Mouse (Mus musculus) large intestine, adult 2 months (tissue): ENCODE measurements around the gene Ptk6. TPM values are rescaled to one million over a fixed set of nuclear protein-coding genes. Genes with fewer than 3 reads are reported as not detected.
"Not testable (repeated sequence)": the region's sequence is repeated elsewhere in the genome, so short reads cannot be mapped to it uniquely, and the experiment has no call there.

ENCODE experiments used
- DNase-seq: peaks from one replicate; pipeline ENCODE4 v3.0.0-alpha.2; 2012; ENCODE audit warnings: low read depth, low spot score
- WGBS: fragments of 180-500 bp; shearing (Covaris S2); methylation state at CpG from one replicate; pipeline ENCODE4 v1.1.7; 2018; 5-methylcytosine and 5-hydroxymethylcytosine counted together
- polyA plus RNA-seq: library from polyadenylated mRNA; depleted of rRNA; stranded (reverse); fragments of >200 nt; gene quantifications from 2 replicates; pipeline ENCODE4 v1.2.3, GENCODE M21; 2012

The Ptk6 gene
- polyA plus RNA-seq, 1 experiment, result 23.9 TPM

DNA sequence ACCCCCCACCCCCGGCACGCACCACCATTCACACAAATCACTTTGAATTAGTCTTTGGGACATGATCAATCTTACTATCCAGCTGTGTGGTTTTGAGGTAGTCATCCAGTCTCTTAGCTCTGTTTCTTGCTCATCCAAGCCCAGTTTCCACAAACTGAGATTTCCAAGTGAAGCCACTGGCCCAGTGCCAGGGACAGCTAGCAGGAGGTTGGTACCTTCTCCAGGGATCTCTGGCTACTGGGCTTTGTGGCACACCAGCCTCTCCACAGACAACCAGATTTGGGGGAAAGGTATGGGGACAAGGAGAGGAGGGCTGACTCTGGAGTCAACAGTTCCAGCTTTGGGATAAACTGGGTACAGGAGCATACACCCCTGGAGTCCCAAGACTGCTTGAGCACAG, 17.8 kb upstream of the Ptk6 start:
- DNase-seq, result no peak
- 50% methylated on average over 2 of the region's 2 CpGs for WGBS

DNA sequence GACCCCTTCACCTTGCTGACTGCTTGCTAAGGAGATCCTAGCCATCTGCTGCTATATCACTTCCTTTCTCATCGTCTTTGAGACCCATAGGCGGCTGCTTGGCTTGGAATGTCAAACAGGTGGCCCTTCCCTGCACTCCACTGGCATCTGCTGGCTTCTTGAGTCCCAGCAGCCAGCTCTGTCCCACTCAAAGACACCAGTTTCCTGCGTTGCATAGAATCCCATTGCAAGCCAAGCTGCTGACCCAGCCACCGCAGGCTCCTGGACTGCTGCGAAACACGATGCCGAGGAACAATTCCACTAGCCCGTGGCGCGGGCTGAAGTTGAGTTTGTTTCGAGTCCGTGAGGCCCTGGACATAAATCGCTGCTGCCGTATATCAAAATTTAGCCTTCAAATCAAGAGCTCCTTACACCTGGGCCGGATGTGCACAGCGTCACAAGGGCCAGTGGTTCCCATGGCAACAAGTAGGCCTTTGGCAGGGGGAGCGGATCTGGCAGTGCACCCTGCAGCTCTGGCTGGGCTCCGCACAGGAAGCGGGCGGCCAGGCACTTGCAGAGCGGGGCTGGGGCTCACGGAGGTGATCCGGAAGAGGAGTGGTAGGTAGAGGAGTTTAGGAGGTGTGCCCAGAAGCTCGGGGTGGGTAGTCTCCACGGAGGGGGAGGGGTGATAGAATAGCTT, 17.1 kb upstream of the Ptk6 start, which contains the start of gene Fndc11:
Gene Fndc11, plus strand, starts transcription at position 476 of the 679 bp plus-strand sequence.
- no peak for DNase-seq
- 2% methylated on average over 25 of the region's 25 CpGs for WGBS

DNA sequence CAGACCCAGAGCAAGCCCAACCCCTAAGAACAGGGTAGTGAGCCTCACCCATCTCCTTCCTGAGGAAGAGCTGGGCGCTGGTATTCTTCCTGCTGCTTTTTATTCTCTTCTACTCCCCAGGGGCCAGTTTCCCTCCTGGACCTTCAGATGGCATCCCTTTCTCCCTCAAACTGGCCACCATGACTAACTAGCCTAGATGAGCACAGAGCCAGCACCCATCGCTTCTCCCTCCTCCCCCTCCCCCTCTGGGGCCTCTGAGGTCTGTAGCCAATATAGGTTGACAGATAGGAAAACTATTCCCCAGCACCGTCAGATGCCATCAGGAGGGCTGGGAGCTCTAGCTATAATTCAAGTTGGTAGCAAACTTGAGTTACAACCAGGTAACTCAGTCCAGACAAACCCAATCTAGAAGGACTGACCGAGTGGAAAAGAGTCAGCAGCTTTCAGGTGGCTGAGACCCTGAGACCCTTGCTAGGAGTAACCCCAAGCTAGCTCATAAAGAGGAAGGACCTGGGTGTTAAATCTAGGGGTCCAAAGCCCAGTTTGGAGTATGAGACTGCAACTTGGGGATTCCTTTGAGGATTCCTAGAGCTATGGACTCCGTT, 16.4 kb upstream of the Ptk6 start:
- DNase-seq, result no peak
- 71% methylated on average over 5 of the region's 5 CpGs for WGBS

DNA sequence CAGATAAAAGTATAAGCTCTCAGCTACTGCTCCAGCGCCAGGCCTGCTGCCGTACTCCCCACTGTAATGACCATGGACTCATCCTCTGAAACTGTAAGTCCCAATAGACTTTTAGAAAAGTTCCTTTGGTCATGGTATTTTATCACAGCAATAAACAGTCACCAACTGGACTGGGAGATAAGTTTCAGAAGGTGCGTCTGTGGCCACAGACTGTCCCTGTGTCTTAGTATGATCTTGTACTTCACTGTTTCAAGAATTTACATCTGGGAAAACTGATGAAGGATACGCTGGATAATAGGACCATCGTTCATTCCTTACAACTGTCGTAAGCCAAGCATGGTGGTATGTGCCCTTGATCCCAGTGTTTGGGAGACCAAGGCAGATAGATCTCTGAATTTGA, 13.4 kb upstream of the Ptk6 start:
- WGBS, result 88% methylated on average over 6 of the region's 6 CpGs
- DNase-seq, result no peak

DNA sequence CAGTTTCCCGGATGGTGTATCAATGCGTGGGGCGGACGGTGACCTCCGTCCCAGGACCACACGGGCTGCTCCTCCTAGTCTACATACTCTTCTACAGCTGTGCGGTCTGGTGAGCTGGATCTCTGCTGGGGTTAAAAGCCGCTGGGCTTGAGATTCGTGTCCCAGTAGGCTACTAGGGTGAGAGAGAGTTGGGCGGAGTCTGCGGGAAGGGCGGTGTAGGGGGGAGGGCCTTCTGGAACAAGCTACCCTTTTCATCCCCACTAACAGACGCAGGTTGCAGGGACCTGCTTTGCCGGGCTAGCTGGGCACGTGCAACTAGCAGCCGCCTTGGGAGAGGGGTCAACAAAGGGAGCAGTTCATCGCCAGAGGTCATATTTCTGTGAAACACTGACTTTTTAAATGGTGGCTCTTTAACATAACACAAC, 10.4 kb upstream of the Ptk6 start, which contains the start of gene Srms:
Gene Srms, minus strand, starts transcription at position 165 of the 425 bp plus-strand sequence.
- under 1% methylated on average over 17 of the region's 17 CpGs for WGBS
- DNase-seq, result no peak

DNA sequence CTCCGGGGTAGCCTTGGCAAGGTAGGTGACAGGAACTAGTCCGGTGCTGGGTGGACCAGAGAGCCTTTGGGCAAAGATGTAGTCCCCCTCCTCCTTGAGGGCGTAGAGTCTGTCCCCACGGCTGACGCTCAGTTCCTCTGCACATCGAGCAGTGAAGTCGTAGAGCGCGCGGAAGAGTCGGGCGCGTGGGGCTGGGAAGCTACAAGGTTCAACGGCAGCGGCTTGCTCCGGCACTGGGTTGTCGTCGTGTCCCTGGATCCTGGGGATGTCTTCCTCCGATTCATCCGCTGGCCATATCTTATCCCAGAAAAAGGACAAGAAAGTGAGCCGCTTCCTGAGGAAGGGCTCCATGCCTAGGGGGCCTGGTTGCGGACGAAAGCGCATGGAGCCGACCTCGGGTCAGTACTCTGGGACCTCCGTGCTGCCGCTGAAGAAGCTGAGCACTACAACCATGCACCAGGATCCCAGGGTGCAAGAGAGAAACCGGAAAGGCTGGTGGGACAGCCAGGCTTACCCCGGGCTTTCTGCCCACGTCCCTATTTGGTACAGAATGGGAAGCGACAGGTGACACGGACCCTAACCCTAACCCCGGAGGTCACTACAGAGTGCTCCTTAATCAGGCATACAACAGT, 9.9 kb upstream of the Ptk6 start:
- no peak for DNase-seq
- 3% methylated on average over 34 of the region's 34 CpGs for WGBS

DNA sequence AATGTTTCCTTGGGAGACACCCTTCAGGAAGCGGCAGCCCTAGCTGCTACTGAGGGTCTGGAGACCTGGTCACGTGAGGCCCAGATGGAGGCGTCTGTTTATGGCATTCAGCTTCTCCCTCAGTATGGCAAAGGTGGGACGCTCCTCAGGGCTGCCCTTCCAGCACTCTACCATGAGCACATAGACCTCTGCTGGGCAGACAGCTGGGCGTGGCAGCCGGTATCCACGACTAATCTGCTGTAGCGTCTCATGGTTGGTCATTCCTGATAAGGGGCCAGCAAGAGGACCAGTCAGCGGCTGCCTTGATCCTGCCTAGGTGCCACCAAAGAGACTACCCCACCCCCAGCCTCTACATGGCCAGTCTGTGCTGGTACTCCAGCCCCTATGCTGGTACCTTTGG, 3.5 kb upstream of the Ptk6 start:
- DNase-seq, result no peak
- WGBS, result 37% methylated on average over 9 of the region's 9 CpGs

DNA sequence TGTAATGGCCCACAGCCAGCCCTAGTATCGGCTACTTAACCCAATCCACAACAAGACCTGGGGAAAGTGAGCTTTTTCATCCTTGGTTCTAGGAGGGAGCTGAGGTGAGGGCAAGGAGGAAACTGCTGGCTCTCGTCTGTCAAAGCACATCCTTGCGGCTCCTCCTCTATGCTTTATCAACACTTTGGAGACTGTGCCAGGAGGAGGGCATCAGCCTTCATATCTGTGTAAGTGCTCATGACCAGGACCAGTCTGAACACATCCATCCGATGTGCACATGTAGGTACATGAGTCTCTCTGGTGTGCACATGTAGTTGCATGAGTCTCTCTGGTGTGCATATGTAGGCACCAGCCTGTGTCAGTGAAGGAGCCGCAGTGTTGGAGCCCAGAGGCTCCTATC, 3.1 kb upstream of the Ptk6 start:
- DNase-seq, result no peak
- 84% methylated on average over 5 of the region's 5 CpGs for WGBS

DNA sequence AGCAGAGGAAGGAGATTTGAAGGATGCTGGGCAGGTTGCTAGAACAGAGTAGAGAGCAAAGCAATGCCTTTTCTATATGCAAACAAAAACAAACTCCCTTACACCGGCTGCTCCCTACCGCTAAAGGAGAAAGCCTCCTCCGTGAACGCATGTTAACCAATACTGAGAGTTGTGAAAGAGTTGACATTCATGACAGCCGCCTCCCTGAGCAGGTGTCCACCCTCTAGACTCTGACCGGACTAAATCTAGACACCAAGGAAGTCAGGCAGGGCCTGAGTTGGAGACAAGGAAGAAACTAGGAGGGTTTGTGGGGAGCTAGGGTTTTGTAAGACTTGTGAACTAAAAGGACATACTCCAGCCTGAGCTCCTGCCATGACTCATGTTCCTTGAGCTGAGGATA, 297 bp upstream of the Ptk6 start:
- DNase-seq, result no peak
- 34% methylated on average over 6 of the region's 6 CpGs for WGBS

DNA sequence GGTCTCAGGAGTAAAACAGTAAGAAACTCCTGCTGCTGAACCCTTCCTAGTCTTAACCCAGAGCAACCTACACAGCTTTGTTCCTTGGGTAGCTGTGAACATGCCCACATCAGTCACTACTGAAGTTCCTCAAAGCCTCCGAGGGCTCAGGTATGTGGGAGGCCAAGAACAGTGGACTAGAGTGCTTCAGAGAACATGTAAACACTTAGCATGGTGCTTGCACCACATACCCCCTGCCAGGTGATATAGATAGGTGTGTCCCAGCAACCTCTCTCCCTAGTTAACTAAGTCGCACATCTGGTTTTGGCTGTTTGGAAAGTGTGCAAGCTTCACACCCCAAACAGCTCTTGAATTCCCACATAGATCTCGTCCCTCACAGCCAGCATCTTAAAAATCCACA, 983 bp downstream of the Ptk6 start:
- no peak for DNase-seq
- WGBS, result 34% methylated on average over 3 of the region's 3 CpGs

DNA sequence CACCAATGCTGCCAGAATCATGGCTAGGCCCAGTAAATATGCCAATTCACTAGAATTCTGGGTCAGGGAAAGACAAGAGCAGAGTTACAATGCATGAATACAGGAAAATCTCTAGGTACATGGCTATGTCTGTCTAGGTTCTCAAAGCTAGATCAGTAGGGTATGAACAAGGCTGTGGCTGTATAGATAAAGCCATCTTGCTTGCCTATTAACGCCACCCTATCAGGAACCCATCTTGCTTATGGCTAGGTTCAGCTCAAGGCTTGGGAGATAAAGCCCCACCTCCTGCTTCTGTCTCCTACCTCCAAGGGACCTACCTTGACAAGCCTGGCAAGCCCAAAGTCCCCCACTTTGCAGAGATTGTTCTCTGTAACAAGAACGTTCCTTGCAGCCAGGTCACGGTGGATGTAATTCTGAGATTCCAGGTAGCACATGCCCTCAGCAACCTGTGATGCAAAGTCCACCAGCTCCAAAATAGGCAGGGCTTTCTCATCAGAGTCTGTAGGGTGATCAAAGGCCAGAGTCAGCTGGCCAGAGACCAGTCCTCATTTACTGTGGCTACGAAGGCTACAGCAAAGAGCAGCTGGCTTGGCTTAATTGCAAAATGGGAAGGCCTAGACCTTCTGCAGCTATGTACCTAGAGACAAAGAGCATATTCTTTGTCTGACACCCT, 5.8 kb downstream of the Ptk6 start:
- WGBS, result 52% methylated on average over 4 of the region's 4 CpGs
- DNase-seq, result no peak

DNA sequence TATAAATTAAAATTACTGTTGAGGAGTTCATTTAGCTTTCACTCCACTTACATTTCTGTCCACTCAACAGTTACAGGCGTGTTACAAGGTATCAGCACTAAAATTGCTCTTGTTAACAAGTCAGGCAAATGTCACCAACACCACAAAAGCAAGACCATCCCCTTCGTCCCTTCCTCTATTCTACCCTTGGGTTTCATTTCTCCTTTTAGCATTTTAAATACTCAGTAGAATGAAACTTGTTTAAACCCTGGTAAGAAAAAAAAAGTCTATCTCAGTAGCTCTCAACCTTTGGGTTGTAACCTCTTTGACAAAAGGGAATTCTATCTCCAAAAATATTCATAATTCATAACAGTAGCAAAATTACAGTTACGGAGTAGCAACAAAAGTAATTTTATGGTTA, 9.5 kb downstream of the Ptk6 start:
- 73% methylated on average over 3 of the region's 3 CpGs for WGBS
- no peak for DNase-seq

DNA sequence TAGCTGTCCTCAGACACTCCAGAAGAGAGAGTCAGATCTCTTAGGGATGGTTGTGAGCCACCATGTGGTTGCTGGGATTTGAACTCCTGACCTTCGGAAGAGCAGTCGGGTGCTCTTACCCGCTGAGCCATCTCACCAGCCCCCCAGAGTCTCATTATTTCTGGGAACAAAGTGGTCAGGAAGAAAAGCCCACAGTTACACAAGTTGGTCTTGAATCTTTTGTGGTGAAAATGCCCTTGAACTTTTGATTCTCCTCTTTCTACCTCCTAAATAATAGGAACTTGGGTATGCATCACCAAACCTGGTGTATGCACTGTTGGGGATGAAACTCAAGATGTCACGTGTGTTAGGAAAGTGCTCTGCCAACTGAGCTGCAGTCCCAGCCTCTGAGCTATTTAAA, 10.7 kb downstream of the Ptk6 start:
- 71% methylated on average over 4 of the region's 4 CpGs for WGBS
- no peak for DNase-seq

DNA sequence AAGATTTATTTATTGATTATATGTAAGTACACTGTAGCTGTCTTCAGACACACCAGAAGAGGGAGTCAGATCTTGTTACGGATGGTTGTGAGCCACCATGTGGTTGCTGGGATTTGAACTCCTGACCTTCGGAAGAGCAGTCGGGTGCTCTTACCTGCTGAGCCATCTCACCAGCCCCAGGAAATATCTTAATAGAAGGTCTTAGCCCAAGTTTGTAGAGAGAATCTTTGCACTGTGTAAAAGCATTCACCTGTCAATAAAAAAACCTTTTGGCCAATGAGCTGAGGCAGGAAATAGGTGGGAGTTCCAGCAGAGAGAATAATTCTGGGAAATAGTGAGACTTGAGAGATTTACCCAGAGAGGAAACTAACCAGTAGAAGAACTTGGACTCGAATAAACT, 11.2 kb downstream of the Ptk6 start:
- DNase-seq, result not testable (repeated sequence)
- 58% methylated on average over 4 of the region's 4 CpGs for whole genome bisulfite sequencing

DNA sequence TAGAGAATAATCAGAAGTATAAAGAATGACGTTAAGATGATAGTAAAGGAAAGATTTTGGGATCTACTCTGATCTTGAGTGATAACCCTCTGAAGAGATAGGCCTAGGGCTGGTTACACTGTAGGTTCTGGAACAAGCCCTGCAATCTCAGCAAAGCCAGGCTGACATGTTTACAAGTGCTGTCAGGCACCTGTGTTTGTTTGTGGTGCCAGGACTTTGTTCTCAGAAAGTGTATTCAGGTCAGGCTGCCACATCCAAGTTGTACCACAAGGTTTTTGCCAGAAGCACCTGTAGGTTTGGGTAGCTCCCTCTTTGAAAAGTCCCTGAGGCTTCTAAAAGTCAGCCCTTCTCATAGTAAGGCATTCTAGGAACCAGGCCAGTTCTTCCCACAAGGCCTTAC, 13.3 kb downstream of the Ptk6 start:
- WGBS, result 68% methylated on average over 1 of the region's 1 CpGs
- DNase-seq, result no peak

DNA sequence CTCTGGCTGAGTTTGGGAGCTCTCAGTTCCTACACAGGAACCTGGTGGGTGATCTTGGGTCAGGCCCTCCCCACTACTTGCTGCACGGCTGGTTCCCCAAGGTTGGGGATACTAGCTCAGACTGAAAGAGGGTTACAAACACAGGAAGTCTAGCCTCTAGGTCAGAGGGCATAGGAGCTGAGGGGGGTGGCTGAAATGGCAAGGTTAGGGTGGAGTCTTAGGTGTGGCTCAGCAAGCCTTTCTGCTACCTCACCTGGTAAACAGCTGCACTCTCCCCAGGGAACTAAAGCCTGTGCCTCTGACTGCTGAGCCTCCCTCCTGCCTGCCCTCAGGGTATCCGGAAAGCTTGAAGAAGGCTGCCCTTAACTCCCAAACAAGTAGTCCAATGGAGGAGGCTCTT, 13.9 kb downstream of the Ptk6 start:
- WGBS, result 31% methylated on average over 2 of the region's 2 CpGs
- no peak for DNase-seq

DNA sequence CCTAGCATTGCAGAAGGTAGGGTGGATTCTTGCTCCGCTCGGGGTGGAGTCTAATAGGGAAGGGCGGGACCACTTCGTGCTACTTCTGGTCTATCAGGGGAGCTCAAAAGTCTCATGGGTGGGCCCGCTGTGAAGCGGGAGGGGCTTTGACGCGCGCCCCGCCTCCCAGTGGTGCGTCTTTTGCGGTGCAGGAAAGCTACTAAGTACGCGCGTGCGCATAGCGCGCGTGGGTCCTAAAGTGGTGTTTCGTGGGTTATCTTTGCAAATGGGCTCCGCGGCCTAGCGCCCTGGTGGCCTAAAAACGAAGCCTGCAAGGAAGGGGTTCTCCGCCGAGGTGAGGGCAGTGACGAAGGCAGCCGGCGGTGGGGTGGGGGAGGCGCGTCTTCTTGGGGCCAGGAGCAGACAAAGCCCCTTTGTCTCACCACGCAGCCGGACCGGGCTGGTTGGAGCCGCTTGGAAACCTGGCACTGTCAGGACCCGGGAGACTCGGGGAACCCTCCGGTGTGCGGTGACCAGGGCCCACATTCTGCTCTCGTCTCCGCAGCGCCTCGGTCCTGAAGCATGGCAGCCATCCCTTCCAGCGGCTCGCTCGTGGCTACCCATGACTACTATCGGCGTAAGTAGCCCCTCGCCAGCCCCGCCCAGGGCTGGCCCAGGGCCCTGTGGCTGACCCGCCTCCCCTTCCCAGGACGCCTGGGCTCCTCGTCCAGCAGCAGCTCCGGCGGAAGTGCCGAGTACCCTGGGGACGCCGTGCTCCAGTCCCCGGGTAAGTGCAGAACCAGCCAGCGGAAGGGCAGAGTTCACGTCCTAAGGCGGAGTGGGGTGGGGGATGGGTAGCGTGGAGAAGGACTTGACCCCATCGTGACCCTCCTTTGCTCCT, 15.2 kb downstream of the Ptk6 start, which contains the start of gene Ppdpf:
Gene Ppdpf, plus strand, starts transcription at position 127 of the 880 bp plus-strand sequence.
- DNase-seq, result peak; percentile 89
- 1% methylated on average over 62 of the region's 64 CpGs for WGBS

DNA sequence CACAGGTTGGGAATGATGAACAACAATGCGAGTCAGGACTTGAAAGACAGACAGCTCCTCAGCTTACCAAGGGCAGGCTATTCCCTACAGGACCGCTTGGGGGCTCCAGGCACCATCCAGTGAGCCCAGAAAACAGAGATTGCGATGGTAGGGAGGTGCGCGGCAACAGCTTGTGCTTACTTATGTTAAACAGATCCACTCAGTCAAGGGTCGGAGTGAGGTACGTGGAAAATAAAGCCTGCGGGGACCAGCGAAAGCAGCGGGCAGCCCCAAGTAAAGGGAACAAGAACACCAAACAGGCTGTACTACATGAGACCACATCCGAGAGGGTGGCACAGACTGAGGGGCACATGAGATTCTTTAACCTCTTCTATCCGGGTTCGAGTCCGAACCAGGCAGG, 16.0 kb downstream of the Ptk6 start:
- under 1% methylated on average over 14 of the region's 14 CpGs for WGBS
- DNase-seq, result no peak

DNA sequence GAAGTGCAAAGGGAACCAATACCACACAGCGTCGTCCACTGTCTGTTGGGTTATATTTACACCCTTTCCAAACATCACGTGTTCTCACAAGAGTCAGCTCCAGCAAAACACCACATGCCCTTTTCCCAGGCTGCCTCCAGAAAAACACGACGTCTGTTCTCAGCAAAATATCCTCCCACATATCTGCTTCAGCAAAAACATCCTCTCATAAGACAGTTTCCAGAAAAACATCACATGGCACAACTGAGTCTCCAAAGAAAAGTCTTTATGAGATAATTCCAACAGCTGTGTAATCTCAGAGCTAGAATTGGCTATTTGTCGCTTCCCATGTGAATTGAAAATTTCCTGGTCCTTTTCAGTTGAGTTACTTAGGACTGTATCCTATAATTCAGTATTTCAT, 21.7 kb downstream of the Ptk6 start:
- WGBS, result 65% methylated on average over 6 of the region's 6 CpGs
- no peak for DNase-seq

DNA sequence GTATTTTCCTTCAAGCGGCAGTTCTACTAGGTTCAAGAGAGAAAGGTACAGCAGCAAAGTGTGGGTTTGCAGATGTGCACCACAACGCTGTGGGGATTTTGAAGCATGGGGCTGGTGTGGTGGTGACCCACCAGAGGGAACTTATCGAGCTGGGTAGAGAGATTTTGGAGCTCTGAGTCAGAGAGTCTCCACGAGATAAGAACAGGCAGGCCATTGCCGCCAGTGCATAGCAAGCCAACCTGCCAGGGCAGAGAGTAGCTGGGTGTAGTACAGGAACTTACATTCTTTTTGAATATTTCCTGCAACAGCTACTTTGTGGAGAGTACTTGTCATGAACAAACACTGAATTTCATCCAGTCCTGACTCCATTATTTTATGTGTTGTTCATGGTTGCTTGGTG, 24.1 kb downstream of the Ptk6 start:
- no peak for DNase-seq
- WGBS, result 68% methylated on average over 5 of the region's 5 CpGs
